Mouse (Mus musculus) CH12.LX (cell line): ENCODE results near the gene Pde3a.

Source experiments
- CHD1 ChIP-seq: IDR thresholded peaks from 2 replicates; pipeline ENCODE4 v1.6.1; 2012; ENCODE audit warnings: low read depth, low read length, improper control_type of control experiment, inconsistent platforms
- CTCF ChIP-seq, 2 experiments: IDR thresholded peaks in 1 of 2; conservative IDR thresholded peaks in 1 of 2; 2 replicates each; pipeline ENCODE4 v1.5.1; 2011 to 2012; ENCODE audit warnings: low read depth in 2 of 2, low read length in 2 of 2, improper control_type of control experiment in 1 of 2, inconsistent platforms in 1 of 2, mild to moderate bottlenecking in 1 of 2, moderate library complexity in 1 of 2
- JUND ChIP-seq: conservative IDR thresholded peaks from 2 replicates; pipeline ENCODE4 v1.6.1; 2011; ENCODE audit warnings: low read depth, low read length, improper control_type of control experiment
- MYC ChIP-seq: IDR thresholded peaks from 2 replicates; pipeline ENCODE4 v1.6.1; 2011; ENCODE audit warnings: low read depth, mild to moderate bottlenecking, improper control_type of control experiment, low read length
- NRF1 ChIP-seq: IDR thresholded peaks from 2 replicates; pipeline ENCODE4 v1.6.1; 2014; ENCODE audit warnings: low read depth, mild to moderate bottlenecking, inconsistent platforms, low read length, improper control_type of control experiment, moderate library complexity
- USF2 ChIP-seq: conservative IDR thresholded peaks from 2 replicates; pipeline ENCODE4 v1.6.1; 2011; ENCODE audit warnings: low read depth, low read length, improper control_type of control experiment
- ZNF384 ChIP-seq: IDR thresholded peaks from 2 replicates; pipeline ENCODE4 v1.6.1; 2012; ENCODE audit warnings: low read depth, low read length, improper control_type of control experiment, inconsistent platforms

- no peak for TF ChIP-seq CTCF (conservative IDR thresholded peaks at IDR 0.05 in 1 of 2, IDR thresholded peaks at IDR 0.05 in 1 of 2; ENCODE audit: low read depth in 2 of 2, low read length in 2 of 2)
- TF ChIP-seq USF2, result no peak
- no peak for TF ChIP-seq MYC
- no peak for TF ChIP-seq ZNF384
- TF ChIP-seq CHD1, result no peak
- TF ChIP-seq JUND, result no peak
- TF ChIP-seq NRF1, result no peak
These were observed 159.7 kb downstream of the Pde3a start for GRCm38 (mm10) chr6:141408758-141409157.
